Mouse (Mus musculus): ENCODE measurements around the gene Atraid.

- peak; percentile 75; the same call in 1 of the 2 replicates for TF ChIP-seq POLR2A (IDR thresholded peaks at IDR 0.05; ENCODE audit: borderline replicate concordance, control insufficient read depth, low read depth, low read length)
- TF ChIP-seq CTCF (IDR thresholded peaks at IDR 0.05; ENCODE audit: control insufficient read depth, insufficient read depth, low read length) = peak; percentile 15; the same call in 1 of the 2 replicates
Observed at GRCm38 (mm10) chr5:31054261-31055215, 6.4 kb downstream of the Atraid start, which contains the start of gene Cad.
